Mouse (Mus musculus) embryonic facial prominence, embryonic 10.5 days (tissue): Measurements from ENCODE around the gene H3f3b. TPM values are rescaled to one million over a fixed set of nuclear protein-coding genes. Genes with fewer than 3 reads are reported as not detected.
"Not testable (repeated sequence)": the region's sequence is repeated elsewhere in the genome, so short reads cannot be mapped to it uniquely, and the experiment has no call there.

ENCODE experiments used
- DNase-seq: peaks from one replicate; pipeline ENCODE4 v3.0.0-alpha.2; 2017; ENCODE audit warnings: low spot score
- H3K27ac ChIP-seq: fragments of 300-500 bp; sonication (generic); replicated peaks from 2 replicates; pipeline ENCODE4 v1.5.1; 2016; ENCODE audit warnings: mild to moderate bottlenecking
- H3K27me3 ChIP-seq: fragments of 300-500 bp; sonication (generic); replicated peaks from 2 replicates; pipeline ENCODE4 v1.6.1; 2016; ENCODE audit warnings: low read depth, mild to moderate bottlenecking; ENCODE audit not compliant: poor library complexity, severe bottlenecking
- H3K36me3 ChIP-seq: fragments of 300-500 bp; sonication (generic); replicated peaks from 2 replicates; pipeline ENCODE4 v1.6.1; 2016; ENCODE audit warnings: mild to moderate bottlenecking, moderate library complexity
- H3K4me1 ChIP-seq: fragments of 300-500 bp; sonication (generic); 2 replicates; pipeline ENCODE4 v1.6.1; 2016
- H3K4me3 ChIP-seq: fragments of 300-500 bp; sonication (generic); 2 replicates; pipeline ENCODE4 v1.5.1; 2016; ENCODE audit warnings: mild to moderate bottlenecking, moderate library complexity
- H3K9me3 ChIP-seq: fragments of 300-500 bp; sonication (generic); 2 replicates; pipeline ENCODE4 v1.6.1; 2016; ENCODE audit warnings: mild to moderate bottlenecking
- WGBS: fragments of 180-500 bp; shearing (Covaris S2); methylation state at CpG from one replicate; pipeline ENCODE4 v1.1.7; 2016; 5-methylcytosine and 5-hydroxymethylcytosine counted together
- polyA plus RNA-seq: library from polyadenylated mRNA; unstranded; fragments of >200 nt; fragmentation: Nextera tagmentation; extraction: Ambion mirVana; gene quantifications from 2 replicates; pipeline ENCODE4 v1.2.1, GENCODE M21; 2016

H3f3b gene
- polyA plus RNA-seq, 1 experiment from 2014 or later, result 1,981 TPM

DNA sequence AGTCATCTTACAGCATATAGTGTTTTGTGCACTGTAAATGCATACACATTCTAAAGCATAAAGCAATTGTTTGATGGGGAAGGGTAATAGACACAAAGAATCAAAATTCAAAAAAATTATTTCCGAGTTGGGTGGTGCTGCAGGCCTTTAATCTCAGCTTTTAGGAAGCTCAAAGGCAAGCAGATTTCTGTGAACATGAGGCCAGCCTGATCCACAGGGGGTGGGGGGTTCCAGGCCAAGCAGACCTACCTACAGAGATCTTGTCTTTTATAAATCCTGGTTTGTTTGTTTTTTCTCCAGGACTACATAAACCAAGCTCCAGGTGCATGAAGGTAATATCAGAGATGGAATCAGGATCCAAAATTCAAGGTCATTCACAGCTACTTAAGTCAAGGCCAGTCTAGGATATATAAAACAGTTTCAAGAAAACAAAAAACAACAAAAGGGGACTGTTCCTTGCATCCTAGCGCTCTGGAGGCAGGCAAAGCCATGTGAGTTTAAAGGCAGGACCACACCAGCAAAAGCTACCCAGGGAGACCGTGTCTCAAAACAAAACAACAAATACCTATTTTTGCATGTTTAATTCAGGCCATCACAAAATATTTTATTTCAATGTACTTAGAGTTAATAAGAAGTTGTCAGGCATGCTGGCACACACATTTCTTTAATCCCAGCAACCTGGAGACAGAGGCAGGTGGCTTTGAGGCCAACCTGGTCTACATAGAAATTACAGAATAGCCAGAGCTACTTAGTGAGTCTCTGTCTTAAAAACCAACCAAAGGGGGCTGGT lies 2.5 kb downstream of the H3f3b start:
- Histone ChIP-seq H3K4me1 (peaks cover 10% of the 10 kb centered on the region), H3K27me3 (no peaks in the 10 kb centered on the region), H3K9me3 (no peaks in the 10 kb centered on the region), H3K27ac (peak overlapping the region; percentile 63), H3K36me3 (peaks cover 26% of the 10 kb centered on the region), H3K4me3 (peak overlapping the region; percentile 97; the same call in 1 of the 2 replicates)
- no peak for DNase-seq
- 87% methylated on average over 3 of the region's 3 CpGs for WGBS

DNA sequence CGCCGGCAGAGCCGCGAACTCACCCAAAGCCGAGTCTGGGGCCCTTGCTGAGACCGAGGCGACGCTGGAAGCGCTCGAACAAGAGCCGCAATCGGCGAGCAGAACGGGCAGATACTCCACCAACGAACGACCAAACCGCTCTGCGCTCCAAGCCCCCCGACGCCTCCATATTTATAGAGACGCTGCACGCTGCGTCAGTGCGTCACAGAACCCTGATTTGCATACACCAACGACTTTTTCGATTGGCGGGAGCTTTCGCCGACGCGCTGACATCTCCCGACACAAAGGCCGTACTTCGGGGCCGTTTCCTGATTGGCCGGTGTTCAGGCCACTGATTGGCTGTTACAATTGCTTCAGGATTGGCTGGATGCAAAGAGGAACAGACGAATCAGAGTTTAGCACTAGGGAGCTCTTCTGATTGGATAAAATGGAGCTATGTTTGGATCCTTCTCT lies 3.4 kb downstream of the H3f3b start:
- no peaks in the 10 kb centered on the region for H3K27me3 ChIP-seq
- H3K4me3 ChIP-seq, result peak overlapping the region; percentile 97
- H3K36me3 ChIP-seq, result peaks cover 26% of the 10 kb centered on the region
- no peaks in the 10 kb centered on the region for H3K9me3 ChIP-seq
- peaks cover 8% of the 10 kb centered on the region for H3K4me1 ChIP-seq
- peak overlapping the region; percentile 99 for H3K27ac ChIP-seq
- DNase-seq, result peak; percentile 97
- under 1% methylated on average over 37 of the region's 37 CpGs for WGBS

DNA sequence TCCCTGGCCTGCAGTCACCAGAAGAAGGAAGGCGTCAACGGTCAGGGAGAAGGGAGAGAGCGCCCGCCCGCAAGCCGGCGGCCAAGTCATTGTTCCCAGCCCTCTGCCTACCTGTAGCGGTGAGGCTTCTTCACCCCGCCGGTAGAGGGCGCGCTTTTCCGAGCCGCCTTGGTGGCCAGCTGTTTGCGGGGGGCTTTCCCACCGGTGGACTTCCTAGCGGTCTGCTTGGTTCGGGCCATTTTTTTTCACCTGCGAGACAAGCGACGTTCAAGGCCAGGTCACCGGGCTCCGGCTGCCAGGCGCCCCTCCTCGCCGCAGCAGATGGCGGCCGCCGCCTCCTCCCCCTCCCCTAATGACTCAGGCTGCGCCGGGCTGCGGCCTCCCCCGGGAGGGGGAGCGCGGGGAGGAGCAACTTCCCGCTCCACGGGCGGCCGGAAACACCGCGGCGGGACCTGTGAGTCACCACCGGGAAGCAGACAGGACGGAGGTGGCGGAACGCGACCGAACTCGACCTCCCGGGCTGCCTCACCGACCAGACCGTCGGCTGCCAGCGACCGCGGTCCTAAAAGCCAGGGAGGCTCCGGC lies 3.9 kb downstream of the H3f3b start:
- H3K27ac ChIP-seq, result peak overlapping the region; percentile 99
- H3K4me1 ChIP-seq, result peaks cover 7% of the 10 kb centered on the region
- peaks cover 26% of the 10 kb centered on the region for H3K36me3 ChIP-seq
- H3K27me3 ChIP-seq, result no peaks in the 10 kb centered on the region
- peak overlapping the region; percentile 97 for H3K4me3 ChIP-seq
- peak; percentile 83 for DNase-seq
- no peaks in the 10 kb centered on the region for H3K9me3 ChIP-seq
- WGBS, result under 1% methylated on average over 57 of the region's 57 CpGs

DNA sequence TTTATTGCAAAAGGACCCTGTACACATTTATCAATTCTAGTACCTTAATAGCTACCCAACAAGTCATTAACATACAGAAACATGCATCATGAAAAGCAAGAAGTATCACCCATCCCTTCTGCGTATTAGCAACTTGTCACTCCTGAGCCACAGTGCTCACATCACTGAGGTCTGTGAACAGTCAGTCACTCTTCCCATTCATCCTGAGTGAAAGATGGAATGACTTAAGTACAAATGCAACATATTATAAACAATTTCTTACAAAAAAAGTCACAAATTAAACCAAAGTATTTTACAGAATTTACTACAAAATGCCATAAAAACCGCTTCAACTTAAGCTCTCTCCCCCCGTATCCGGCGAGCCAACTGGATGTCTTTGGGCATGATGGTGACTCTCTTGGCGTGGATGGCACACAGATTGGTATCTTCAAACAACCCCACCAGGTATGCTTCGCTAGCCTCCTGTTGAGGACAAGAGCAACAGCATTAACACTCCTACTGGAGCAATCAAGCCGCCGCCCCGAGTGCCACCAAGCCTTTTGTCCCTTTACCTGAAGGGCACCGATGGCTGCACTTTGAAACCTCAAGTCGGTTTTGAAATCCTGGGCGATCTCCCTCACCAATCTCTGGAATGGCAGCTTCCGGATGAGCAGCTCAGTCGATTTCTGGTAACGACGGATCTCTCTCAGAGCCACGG lies 4.5 kb downstream of the H3f3b start:
- WGBS, result 7% methylated on average over 18 of the region's 18 CpGs
- not testable (repeated sequence) for H3K4me1 ChIP-seq, H3K27me3 ChIP-seq, DNase-seq, H3K9me3 ChIP-seq
- H3K27ac ChIP-seq, result peak overlapping the region; percentile 99
- H3K4me3 ChIP-seq, result peak overlapping the region; percentile 97
- H3K36me3 ChIP-seq, result peaks cover 26% of the 10 kb centered on the region

DNA sequence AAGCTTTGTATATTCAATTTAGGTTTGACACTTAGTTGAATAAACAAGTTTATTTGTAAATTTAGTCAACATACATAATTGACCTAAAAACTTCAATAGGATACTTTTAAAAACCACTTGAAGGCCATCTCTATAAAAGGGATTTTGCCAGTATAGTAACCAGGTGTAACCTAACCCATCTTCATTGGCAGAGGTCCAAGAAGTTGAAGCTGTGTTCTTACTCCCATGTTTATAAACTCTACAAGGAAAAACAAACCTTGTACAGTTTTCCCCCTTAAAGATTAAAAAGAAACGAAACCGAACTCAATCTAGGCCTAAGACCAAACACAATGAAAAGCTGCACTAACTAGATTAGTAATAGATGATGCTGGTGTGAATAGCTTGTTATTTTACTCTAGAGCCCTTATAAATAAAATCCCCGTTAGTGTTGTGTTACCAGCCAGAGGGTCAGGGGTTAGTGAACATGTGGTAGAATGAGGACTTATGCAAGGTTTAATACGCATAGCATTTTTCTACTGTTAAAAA lies 5.4 kb downstream of the H3f3b start:
- 81% methylated on average over 4 of the region's 4 CpGs for WGBS
- Histone ChIP-seq H3K4me3 (peak overlapping the region; percentile 97), H3K4me1 (peaks cover 14% of the 10 kb centered on the region), H3K9me3 (no peaks in the 10 kb centered on the region), H3K27ac (no peak overlapping the region), H3K27me3 (no peaks in the 10 kb centered on the region), H3K36me3 (peaks cover 26% of the 10 kb centered on the region)
- no peak for DNase-seq

DNA sequence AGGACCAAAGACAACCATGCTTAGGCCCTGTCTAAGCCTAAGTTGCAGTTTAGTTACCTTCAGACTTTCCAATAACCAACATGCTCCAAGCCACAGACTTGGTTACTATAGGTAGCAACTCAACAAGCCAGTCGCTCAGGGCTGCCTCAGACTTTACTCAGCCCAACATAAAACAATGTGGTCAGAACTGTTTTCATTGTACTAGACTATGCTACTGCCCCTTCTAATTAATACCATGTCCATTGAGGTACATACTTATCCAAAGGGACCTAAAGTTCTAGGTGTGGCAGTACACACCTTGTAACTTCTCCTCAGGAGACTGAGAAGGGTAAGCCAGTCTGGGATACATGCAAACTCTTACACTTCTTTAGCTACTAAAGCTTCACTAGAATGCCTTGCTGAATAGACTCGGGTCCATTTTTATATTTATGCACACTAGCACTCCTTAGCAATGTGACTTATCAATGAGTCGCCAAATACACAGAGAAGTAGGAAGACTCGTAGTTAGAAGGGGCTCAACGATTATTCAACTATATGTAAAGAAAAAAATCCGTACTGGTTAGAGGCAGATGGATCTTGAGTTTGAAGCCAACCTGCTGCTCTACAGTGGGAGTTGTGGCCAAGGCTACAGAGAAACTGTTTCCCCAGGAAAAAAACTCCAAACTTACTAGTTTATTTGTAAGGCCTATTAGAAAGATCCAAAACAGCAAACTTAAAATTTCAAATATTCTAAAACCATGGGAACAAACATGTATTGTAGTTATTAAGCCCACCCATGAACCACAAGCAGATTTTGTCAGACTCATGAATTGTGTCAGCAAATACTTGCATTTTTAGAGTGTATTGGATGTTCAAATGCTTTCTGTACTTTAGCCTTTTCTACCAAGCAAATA lies 6.2 kb downstream of the H3f3b start:
- Histone ChIP-seq H3K27ac (no peak overlapping the region), H3K27me3 (no peaks in the 10 kb centered on the region), H3K9me3 (no peaks in the 10 kb centered on the region), H3K36me3 (peaks cover 26% of the 10 kb centered on the region), H3K4me3 (peak overlapping the region; percentile 97), H3K4me1 (peaks cover 14% of the 10 kb centered on the region)
- no peak for DNase-seq
- WGBS, result 84% methylated on average over 6 of the region's 6 CpGs

DNA sequence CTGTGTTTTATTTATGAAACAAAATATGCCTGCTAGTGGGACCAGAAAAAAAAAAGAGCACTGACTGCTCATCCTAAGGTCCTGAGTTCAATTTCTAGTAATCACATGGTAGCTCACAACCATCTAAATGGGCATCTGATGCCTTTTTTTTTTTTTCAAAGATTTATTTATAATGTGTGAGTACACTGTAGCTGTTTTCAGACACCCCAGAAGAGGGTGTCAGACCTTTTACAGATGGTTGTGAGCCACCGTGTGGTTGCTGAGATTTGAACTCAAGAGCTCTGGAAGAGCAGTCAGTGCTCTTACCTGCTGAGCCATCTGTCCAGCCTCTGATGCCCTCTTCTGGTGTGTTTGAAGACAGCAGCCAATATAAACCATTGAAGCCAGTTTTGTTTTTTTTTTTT lies 7.2 kb downstream of the H3f3b start:
- peaks cover 26% of the 10 kb centered on the region for H3K36me3 ChIP-seq
- 59% methylated on average over 1 of the region's 1 CpGs for WGBS
- H3K27me3 ChIP-seq, result no peaks in the 10 kb centered on the region
- no peak overlapping the region for H3K27ac ChIP-seq
- H3K9me3 ChIP-seq, result no peaks in the 10 kb centered on the region
- H3K4me3 ChIP-seq, result no peak overlapping the region
- peaks cover 14% of the 10 kb centered on the region for H3K4me1 ChIP-seq
- DNase-seq, result no peak

DNA sequence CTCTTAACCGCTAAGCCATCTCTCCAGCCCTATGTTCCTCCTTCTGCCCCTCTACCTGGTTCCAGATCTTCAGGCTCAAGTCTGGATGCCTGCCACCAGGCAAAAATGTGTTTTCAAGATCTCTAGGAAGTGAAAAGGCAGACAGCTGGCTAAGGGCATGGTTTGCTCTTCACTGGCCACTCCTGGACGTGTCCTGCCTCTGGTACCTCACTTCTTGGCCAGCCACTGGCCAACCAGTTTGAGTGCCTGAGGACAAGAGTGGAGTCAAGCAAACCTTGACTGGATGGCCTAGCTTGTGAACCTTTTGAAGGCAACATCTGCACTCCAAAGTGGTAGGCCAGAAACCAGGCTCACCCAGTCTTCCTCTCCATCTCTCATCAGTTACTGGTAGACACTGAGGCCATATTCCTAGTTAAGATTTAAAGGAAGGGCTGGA lies 7.8 kb downstream of the H3f3b start:
- H3K4me1 ChIP-seq, result peaks cover 16% of the 10 kb centered on the region
- DNase-seq, result peak; percentile 44
- 81% methylated on average over 2 of the region's 2 CpGs for WGBS
- peaks cover 26% of the 10 kb centered on the region for H3K36me3 ChIP-seq
- H3K9me3 ChIP-seq, result no peaks in the 10 kb centered on the region
- no peak overlapping the region for H3K27ac ChIP-seq
- no peak overlapping the region for H3K4me3 ChIP-seq
- no peaks in the 10 kb centered on the region for H3K27me3 ChIP-seq

DNA sequence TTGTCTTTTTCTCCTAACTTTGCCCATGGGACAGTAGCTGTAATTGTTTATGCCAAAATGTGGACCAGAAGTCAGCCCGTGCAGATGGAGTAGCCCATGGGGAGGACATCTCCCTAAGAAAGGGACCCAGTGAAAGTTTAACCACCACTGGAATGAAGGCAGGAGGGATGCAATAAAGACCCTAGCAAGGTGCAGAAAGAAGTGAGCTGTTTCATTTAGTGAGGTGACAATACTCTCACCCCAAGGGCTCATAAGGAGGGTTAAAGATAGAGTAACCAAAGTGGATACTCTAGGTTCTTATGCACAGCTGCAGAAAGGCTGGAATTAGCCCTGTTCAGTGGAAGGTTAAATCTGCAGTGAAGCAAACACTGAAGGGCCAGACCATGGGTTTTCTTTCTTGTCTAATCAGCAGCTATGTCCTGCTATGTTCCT lies 8.4 kb downstream of the H3f3b start:
- no peak overlapping the region for H3K27ac ChIP-seq
- H3K27me3 ChIP-seq, result no peaks in the 10 kb centered on the region
- no peaks in the 10 kb centered on the region for H3K9me3 ChIP-seq
- peaks cover 26% of the 10 kb centered on the region for H3K36me3 ChIP-seq
- H3K4me3 ChIP-seq, result no peak overlapping the region
- no peak for DNase-seq
- WGBS, result 67% methylated on average over 1 of the region's 1 CpGs
- H3K4me1 ChIP-seq, result peaks cover 22% of the 10 kb centered on the region

DNA sequence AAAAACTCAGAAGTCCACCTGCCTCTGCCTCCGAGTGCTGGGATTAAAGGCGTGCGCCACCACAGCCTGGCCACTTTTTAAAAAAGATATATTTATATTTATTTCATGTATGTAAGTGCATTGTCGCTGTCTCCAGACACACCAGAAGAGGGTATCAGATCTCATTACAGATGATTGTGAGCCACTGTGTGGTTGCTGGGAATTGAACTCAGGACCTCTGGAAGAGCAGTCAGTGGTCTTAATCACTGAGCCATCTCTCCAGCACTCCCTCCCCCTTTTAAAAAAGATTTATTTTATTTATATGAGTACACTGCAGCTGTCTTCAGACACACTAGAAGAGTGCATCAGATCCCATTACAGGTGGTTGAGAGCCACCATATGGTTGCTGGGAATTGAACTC lies 8.9 kb downstream of the H3f3b start:
- H3K4me3 ChIP-seq, H3K27me3 ChIP-seq, DNase-seq, H3K9me3 ChIP-seq, H3K27ac ChIP-seq: not testable (repeated sequence)
- H3K36me3 ChIP-seq, result peaks cover 26% of the 10 kb centered on the region
- peaks cover 22% of the 10 kb centered on the region for H3K4me1 ChIP-seq
- 93% methylated on average over 4 of the region's 4 CpGs for WGBS

DNA sequence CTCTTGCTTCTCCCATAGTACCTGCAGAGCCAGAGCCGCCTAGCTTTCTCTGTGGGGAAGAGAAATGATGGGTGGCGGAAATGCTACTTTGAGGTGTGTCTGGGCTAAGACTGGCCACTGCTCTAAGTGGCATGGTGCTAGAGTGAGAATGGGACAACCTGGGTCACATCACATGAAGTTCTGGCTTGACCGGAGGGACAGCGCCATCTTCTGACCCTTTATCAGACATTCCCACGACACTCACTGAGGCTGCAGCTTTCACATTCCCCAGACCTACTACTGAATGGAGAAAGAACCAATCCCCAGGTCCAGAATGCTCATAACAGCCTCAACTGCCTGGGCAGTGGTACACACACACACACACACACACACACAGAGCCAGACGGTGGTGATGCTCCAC lies 9.7 kb downstream of the H3f3b start:
- peak; percentile 48 for DNase-seq
- Histone ChIP-seq H3K36me3 (peaks cover 19% of the 10 kb centered on the region), H3K27ac (no peak overlapping the region), H3K27me3 (no peaks in the 10 kb centered on the region), H3K9me3 (no peaks in the 10 kb centered on the region), H3K4me3 (no peak overlapping the region), H3K4me1 (peaks cover 23% of the 10 kb centered on the region)
- WGBS, result 23% methylated on average over 6 of the region's 6 CpGs

DNA sequence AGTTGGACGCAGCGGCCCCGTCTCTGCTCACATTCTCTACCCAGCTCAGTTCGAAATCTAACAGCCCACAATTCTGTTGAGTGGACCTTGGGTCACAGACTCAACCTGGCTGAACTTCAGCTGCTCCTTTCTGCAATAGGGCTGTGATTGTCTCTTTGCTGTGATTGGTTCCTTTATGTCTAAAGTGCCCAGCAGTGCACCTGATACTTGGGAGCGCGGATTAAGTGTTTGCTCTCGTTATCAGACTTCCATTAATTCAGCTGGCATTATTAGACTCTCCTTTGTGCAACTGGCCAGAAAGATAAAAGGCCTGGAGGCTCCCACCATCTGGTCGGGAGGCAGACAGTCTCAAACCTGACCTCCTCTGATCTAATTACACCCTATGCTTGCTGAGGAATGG lies 12.9 kb downstream of the H3f3b start:
- Histone ChIP-seq H3K9me3 (no peaks in the 10 kb centered on the region), H3K27ac (no peak overlapping the region), H3K4me3 (no peak overlapping the region), H3K4me1 (peaks cover 47% of the 10 kb centered on the region), H3K27me3 (no peaks in the 10 kb centered on the region), H3K36me3 (peaks cover 13% of the 10 kb centered on the region)
- no peak for DNase-seq
- 68% methylated on average over 8 of the region's 8 CpGs for WGBS
